In the genomic region with DNA sequence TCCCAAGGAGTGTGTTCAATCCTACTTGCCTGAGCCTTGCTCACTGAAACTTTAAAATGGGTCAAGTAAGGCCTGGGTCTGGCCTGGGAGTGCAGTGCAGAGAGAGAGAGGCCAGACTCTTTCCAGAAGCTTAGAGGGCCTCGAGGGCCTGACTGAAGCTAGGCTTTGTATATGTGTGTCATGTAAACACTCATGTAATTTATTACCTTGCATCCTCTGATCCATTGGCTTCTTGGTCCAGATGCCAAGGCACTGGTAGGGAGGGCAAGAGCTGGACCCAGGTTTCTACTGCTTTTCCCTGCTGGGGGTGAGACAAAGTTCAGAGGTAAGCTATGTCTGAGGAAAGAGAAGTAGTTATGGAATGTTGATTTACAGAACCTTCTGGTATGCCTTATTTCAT, we compare ENCODE assay signal across 8 mouse cellular contexts. TPM values are rescaled to one million over a fixed set of nuclear protein-coding genes. Genes with fewer than 3 reads are reported as not detected.
DNase-seq lines count a peak whose midpoint lies in the region; ATAC-seq lines count a peak whose summit lies in the region.

No protein-coding gene starts in this region.

- intact Hi-C loops in heart, postnatal 14 days (cut with DNase I): no loop called here

- H3K4me2 ChIP-seq in heart, embryonic 14.5 days (ENCODE audit: low read length): peak overlapping the region; percentile 86
- peak overlapping the region; percentile 92 for H3K4me2 ChIP-seq in embryonic facial prominence, embryonic 13.5 days
- peak overlapping the region; percentile 95 for H3K4me2 ChIP-seq in midbrain, embryonic 14.5 days (ENCODE audit: low read length)

- WGBS in heart, embryonic 14.5 days: 5% methylated on average over 1 of the region's 1 CpGs
- 14% methylated on average over 1 of the region's 1 CpGs for WGBS in embryonic facial prominence, embryonic 13.5 days
- 18% methylated on average over 1 of the region's 1 CpGs for WGBS in midbrain, embryonic 14.5 days

- H3K9me3 ChIP-seq in heart, embryonic 14.5 days (ENCODE audit: control insufficient read depth, low read length): no peaks in the 10 kb centered on the region
- H3K9me3 ChIP-seq in embryonic facial prominence, embryonic 13.5 days: no peaks in the 10 kb centered on the region
- H3K9me3 ChIP-seq in midbrain, embryonic 14.5 days (ENCODE audit: control insufficient read depth, low read length): no peaks in the 10 kb centered on the region

- no peak for ATAC-seq in heart, embryonic 14.5 days (ENCODE audit: insufficient number of reproducible peaks, insufficient read depth, low FRiP score, low read depth)
- no peak for ATAC-seq in embryonic facial prominence, embryonic 13.5 days (ENCODE audit: insufficient number of reproducible peaks, insufficient read depth, low FRiP score, low TSS enrichment, low read depth)
- no peak for ATAC-seq in midbrain, embryonic 14.5 days (ENCODE audit: low FRiP score, low TSS enrichment)

- peak overlapping the region; percentile 91 to 97 for H3K27ac ChIP-seq in heart, embryonic 14.5 days (replicated peaks in 1 of 2; ENCODE audit: control insufficient read depth in 1 of 2, insufficient read depth in 1 of 2, low read depth in 2 of 2, low read length in 2 of 2)
- peak overlapping the region; percentile 98 for H3K27ac ChIP-seq in embryonic facial prominence, embryonic 13.5 days
- H3K27ac ChIP-seq in midbrain, embryonic 14.5 days (replicated peaks; ENCODE audit: low read depth, low read length): no peak overlapping the region

- peaks cover 26 to 41% of the 10 kb centered on the region in 2 experiments for H3K4me1 ChIP-seq in heart, embryonic 14.5 days (ENCODE audit: control insufficient read depth in 2 of 2, insufficient read depth in 2 of 2, low read length in 2 of 2)
- H3K4me1 ChIP-seq in embryonic facial prominence, embryonic 13.5 days: peaks cover 46% of the 10 kb centered on the region
- peaks cover 28% of the 10 kb centered on the region for H3K4me1 ChIP-seq in midbrain, embryonic 14.5 days (ENCODE audit: control insufficient read depth, insufficient read depth, low read length)

- H3K36me3 ChIP-seq in heart, embryonic 14.5 days (ENCODE audit: control insufficient read depth, insufficient read depth, low read length): no peaks in the 10 kb centered on the region
- peaks cover under 1% of the 10 kb centered on the region; the same call in 1 of the 2 replicates for H3K36me3 ChIP-seq in embryonic facial prominence, embryonic 13.5 days
- H3K36me3 ChIP-seq in midbrain, embryonic 14.5 days (ENCODE audit: control insufficient read depth, insufficient read depth, low read length): no peaks in the 10 kb centered on the region

- H3K9ac ChIP-seq in heart, embryonic 14.5 days (ENCODE audit: low read length): peak overlapping the region; percentile 99
- H3K9ac ChIP-seq in embryonic facial prominence, embryonic 13.5 days: peak overlapping the region; percentile 98
- peak overlapping the region; percentile 92 for H3K9ac ChIP-seq in midbrain, embryonic 14.5 days (replicated peaks; ENCODE audit: low read length)

- no peak for DNase-seq in heart, postnatal 14 days
- peak; percentile 46 for DNase-seq in kidney, adult 18-20 months
- DNase-seq in midbrain, embryonic 14.5 days: no peak
- no peak for DNase-seq in layer of hippocampus, adult 8-10 months (ENCODE audit: low spot score in 2 of 2)
- DNase-seq in frontal cortex, postnatal 36 days (ENCODE audit: low spot score in 2 of 2): no peak
- no peak for DNase-seq in right cerebral cortex, adult 2 months (ENCODE audit: low spot score in 2 of 2)

- H3K27me3 ChIP-seq in heart, embryonic 14.5 days (ENCODE audit: control insufficient read depth, insufficient read depth, low read length): no peaks in the 10 kb centered on the region
- no peaks in the 10 kb centered on the region for H3K27me3 ChIP-seq in embryonic facial prominence, embryonic 13.5 days
- H3K27me3 ChIP-seq in midbrain, embryonic 14.5 days (ENCODE audit: control insufficient read depth, insufficient read depth, low read length): no peaks in the 10 kb centered on the region

- H3K4me3 ChIP-seq in heart, embryonic 14.5 days (ENCODE audit: control insufficient read depth in 1 of 2, insufficient read depth in 1 of 2, low read depth in 1 of 2, low read length in 2 of 2): peak overlapping the region; percentile 89 to 100
- H3K4me3 ChIP-seq in embryonic facial prominence, embryonic 13.5 days: peak overlapping the region; percentile 98
- peak overlapping the region; percentile 96 for H3K4me3 ChIP-seq in midbrain, embryonic 14.5 days (replicated peaks; ENCODE audit: low read depth, low read length)

RNA-seq across cellular contexts. Expression of gene Hdgf, which starts 1.8 kb away (rescaled TPM):
- polyA plus RNA-seq in heart, embryonic 14.5 days (2014; fragmentation: Nextera tagmentation; extraction: Ambion mirVana): 148 and 154 TPM in 2 replicates
- 10 to 100 TPM; 88.2 to 91.9 TPM for total RNA-seq in heart, postnatal 14 days (2021)
- 180 and 260 TPM in 2 replicates for polyA plus RNA-seq in embryonic facial prominence, embryonic 13.5 days (2015; fragmentation: Nextera tagmentation; extraction: Ambion mirVana)
- polyA plus RNA-seq in midbrain, embryonic 14.5 days (2014; fragmentation: Nextera tagmentation; extraction: Ambion mirVana): 157 and 185 TPM in 2 replicates
- total RNA-seq in layer of hippocampus, adult 8-10 months (2022): 100 to 1,000 TPM; 137 to 145 (median 140) TPM

RNA-seq across cellular contexts. Expression of gene Mrpl24, which starts 11.4 kb away (rescaled TPM):
- 64.1 and 67.9 TPM in 2 replicates for polyA plus RNA-seq in heart, embryonic 14.5 days (2014; fragmentation: Nextera tagmentation; extraction: Ambion mirVana)
- total RNA-seq in heart, postnatal 14 days (2021): 10 to 100 TPM; 65.8 to 71.0 TPM
- polyA plus RNA-seq in embryonic facial prominence, embryonic 13.5 days (2015; fragmentation: Nextera tagmentation; extraction: Ambion mirVana): 80.1 and 84.0 TPM in 2 replicates
- polyA plus RNA-seq in midbrain, embryonic 14.5 days (2014; fragmentation: Nextera tagmentation; extraction: Ambion mirVana): 55.8 and 56.3 TPM in 2 replicates
- 10 to 100 TPM; 58.6 to 59.7 (median 59.5) TPM for total RNA-seq in layer of hippocampus, adult 8-10 months (2022)

RNA-seq across cellular contexts. Expression of gene Isg20l2, which starts 22.2 kb away (rescaled TPM):
- 18.5 and 19.3 TPM in 2 replicates for polyA plus RNA-seq in heart, embryonic 14.5 days (2014; fragmentation: Nextera tagmentation; extraction: Ambion mirVana)
- total RNA-seq in heart, postnatal 14 days (2021): 10 to 100 TPM; 15.7 TPM
- 69.0 and 74.3 TPM in 2 replicates for polyA plus RNA-seq in embryonic facial prominence, embryonic 13.5 days (2015; fragmentation: Nextera tagmentation; extraction: Ambion mirVana)
- 19.1 and 23.2 TPM in 2 replicates for polyA plus RNA-seq in midbrain, embryonic 14.5 days (2014; fragmentation: Nextera tagmentation; extraction: Ambion mirVana)
- total RNA-seq in layer of hippocampus, adult 8-10 months (2022): 10 to 100 TPM; 12.7 to 16.1 (median 15.1) TPM

RNA-seq across cellular contexts. Expression of gene Prcc, which starts 22.5 kb away (rescaled TPM):
- polyA plus RNA-seq in heart, embryonic 14.5 days (2014; fragmentation: Nextera tagmentation; extraction: Ambion mirVana): 10.1 and 11.7 TPM in 2 replicates
- 10 to 100 TPM; 47.8 to 49.3 TPM for total RNA-seq in heart, postnatal 14 days (2021)
- polyA plus RNA-seq in embryonic facial prominence, embryonic 13.5 days (2015; fragmentation: Nextera tagmentation; extraction: Ambion mirVana): 14.4 and 17.7 TPM in 2 replicates
- polyA plus RNA-seq in midbrain, embryonic 14.5 days (2014; fragmentation: Nextera tagmentation; extraction: Ambion mirVana): 17.4 and 22.5 TPM in 2 replicates
- 10 to 100 TPM; 53.2 to 58.8 (median 53.7) TPM for total RNA-seq in layer of hippocampus, adult 8-10 months (2022)

RNA-seq across cellular contexts. Expression of gene Rrnad1, which starts 22.6 kb away (rescaled TPM):
- 10.9 and 14.4 TPM in 2 replicates for polyA plus RNA-seq in heart, embryonic 14.5 days (2014; fragmentation: Nextera tagmentation; extraction: Ambion mirVana)
- 1 to 10 TPM; 6.9 to 8.5 TPM for total RNA-seq in heart, postnatal 14 days (2021)
- polyA plus RNA-seq in embryonic facial prominence, embryonic 13.5 days (2015; fragmentation: Nextera tagmentation; extraction: Ambion mirVana): 21.1 and 25.2 TPM in 2 replicates
- polyA plus RNA-seq in midbrain, embryonic 14.5 days (2014; fragmentation: Nextera tagmentation; extraction: Ambion mirVana): 19.1 and 21.7 TPM in 2 replicates
- total RNA-seq in layer of hippocampus, adult 8-10 months (2022): 10 to 100 TPM; 25.2 to 31.5 (median 26.2) TPM
